Mouse (Mus musculus) central nervous system, embryonic 11.5 days (tissue): ENCODE results near the gene Med7. TPM values are rescaled to one million over a fixed set of nuclear protein-coding genes. Genes with fewer than 3 reads are reported as not detected.

ENCODE experiments used
- polyA plus RNA-seq: library from polyadenylated mRNA; depleted of rRNA; stranded (reverse); fragments of >200 nt; gene quantifications from 2 replicates; pipeline ENCODE4 v1.2.3, GENCODE M21; 2012; rRNA removed

Med7 gene
- polyA plus RNA-seq: 58.8 and 65.3 TPM in 2 replicates

GRCm38 (mm10) chr11:46436760-46437458 is at the start of gene Med7:
Gene Med7, plus strand, starts transcription at chr11:46436925.

GRCm38 (mm10) chr11:46389336-46390117 is 47.2 kb upstream of the Med7 start, which contains the start of gene Itk:
Gene Itk, minus strand, starts transcription at chr11:46389515.

GRCm38 (mm10) chr11:46396167-46396859 is 40.4 kb upstream of the Med7 start, which contains the start of gene Fam71b:
Gene Fam71b, plus strand, starts transcription at chr11:46396559.

DNA sequence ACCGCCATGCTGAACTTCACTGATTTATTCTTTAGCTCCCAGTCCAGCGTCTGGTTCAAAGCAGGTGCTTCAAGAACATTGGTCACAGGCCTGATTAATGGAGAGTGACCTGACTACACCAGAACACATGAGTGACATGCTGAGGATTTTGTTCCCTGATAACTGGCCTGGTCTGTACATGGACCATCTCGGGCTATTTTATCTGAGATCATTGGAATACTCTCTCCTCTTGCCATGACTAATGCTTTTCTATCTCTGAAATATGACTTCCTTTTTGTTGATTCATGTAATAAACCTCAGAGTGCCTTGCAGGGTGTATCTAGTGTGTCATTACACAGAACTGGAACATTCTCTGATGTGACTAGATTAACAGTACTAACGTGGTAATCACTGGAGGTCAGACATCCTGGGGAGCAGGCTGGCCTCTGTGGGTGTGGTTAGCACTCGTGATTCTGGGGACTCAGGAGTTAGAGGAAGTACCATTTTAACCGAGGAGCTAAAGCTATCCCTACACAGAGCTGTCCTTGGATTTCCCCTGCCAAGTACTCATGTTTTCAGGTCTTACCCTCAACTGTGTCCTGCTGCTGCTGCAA is 17.8 kb downstream of the Med7 start, which contains the start of gene Havcr2:
Gene Havcr2, plus strand, starts transcription at position 483 of the 593 bp plus-strand sequence.

Other genes starting within 250 kb of the Med7 start
- gene Fndc9, start 201.4 kb upstream of the Med7 start, polyA plus RNA-seq: 0.21 and 0.23 TPM in 2 replicates
- 15.6 and 18.4 TPM in 2 replicates for gene Cyfip2, start 124.1 kb upstream of the Med7 start, polyA plus RNA-seq
- gene Itk, start 47.4 kb upstream of the Med7 start, polyA plus RNA-seq: 0.06 TPM in 1 of 2 replicates, not detected in the other
- 0.02 TPM in 1 of 2 replicates, not detected in the other for gene Fam71b, start 40.4 kb upstream of the Med7 start, polyA plus RNA-seq
- gene Havcr2, start 18.0 kb downstream of the Med7 start, polyA plus RNA-seq: 0.15 and 0.22 TPM in 2 replicates
- not detected in 2 replicates for gene Gm12169, start 87.3 kb downstream of the Med7 start, polyA plus RNA-seq
- 0.02 and 0.04 TPM in 2 replicates for gene BC053393, start 134.6 kb downstream of the Med7 start, polyA plus RNA-seq
- not detected in 2 replicates for gene Dppa1, start 192.3 kb downstream of the Med7 start, polyA plus RNA-seq